Mouse (Mus musculus) intestine, embryonic 16.5 days (tissue): ENCODE measurements around the gene Dusp27. TPM values are rescaled to one million over a fixed set of nuclear protein-coding genes. Genes with fewer than 3 reads are reported as not detected.

ENCODE experiments used
- ATAC-seq: fragments of 200-750 bp; cut with Nextera tagmentation; 2 replicates; pipeline ENCODE4 v1.8.0; 2017; ENCODE audit warnings: moderate TSS enrichment, moderate library complexity
- H3K27ac ChIP-seq: fragments of 300-500 bp; sonication (generic); 2 replicates; pipeline ENCODE4 v1.5.1; 2014; ENCODE audit warnings: mild to moderate bottlenecking, low read length
- H3K27me3 ChIP-seq: fragments of 300-500 bp; sonication (generic); replicated peaks from 2 replicates; pipeline ENCODE4 v1.6.1; 2014; ENCODE audit warnings: low read length, control low read depth, mixed read lengths; ENCODE audit not compliant: control insufficient read depth, insufficient read depth
- H3K36me3 ChIP-seq: fragments of 300-500 bp; sonication (generic); 2 replicates; pipeline ENCODE4 v1.6.1; 2014; ENCODE audit warnings: low read length, control low read depth; ENCODE audit not compliant: control insufficient read depth, insufficient read depth
- H3K4me1 ChIP-seq: fragments of 300-500 bp; sonication (generic); 2 replicates; pipeline ENCODE4 v1.6.1; 2014; ENCODE audit warnings: low read length, control low read depth, mixed read lengths; ENCODE audit not compliant: control insufficient read depth, insufficient read depth
- H3K4me2 ChIP-seq: fragments of 300-500 bp; sonication (generic); 2 replicates; pipeline ENCODE4 v1.6.1; 2014; ENCODE audit warnings: low read depth, low read length, control low read depth
- H3K4me3 ChIP-seq: fragments of 300-500 bp; sonication (generic); 2 replicates; pipeline ENCODE4 v1.5.1; 2014; ENCODE audit warnings: mild to moderate bottlenecking, low read length
- H3K9ac ChIP-seq: fragments of 300-500 bp; sonication (generic); 2 replicates; pipeline ENCODE4 v1.6.1; 2014; ENCODE audit warnings: low read depth, low read length
- H3K9me3 ChIP-seq: fragments of 300-500 bp; sonication (generic); 2 replicates; pipeline ENCODE4 v1.6.1; 2016; ENCODE audit warnings: low read length, control low read depth; ENCODE audit not compliant: control insufficient read depth
- WGBS: fragments of 180-500 bp; shearing (Covaris S2); extraction: QIAGEN DNeasy Blood & Tissue Kit; methylation state at CpG from one replicate; pipeline ENCODE4 v1.1.7; 2014; 5-methylcytosine and 5-hydroxymethylcytosine counted together
- polyA plus RNA-seq: library from polyadenylated mRNA; unstranded; fragments of >200 nt; fragmentation: Nextera tagmentation; extraction: Ambion mirVana; gene quantifications from 2 replicates; pipeline ENCODE4 v1.2.1, GENCODE M21; 2015

Dusp27 gene
- polyA plus RNA-seq, 1 experiment from 2014 or later = 1.7 TPM

DNA sequence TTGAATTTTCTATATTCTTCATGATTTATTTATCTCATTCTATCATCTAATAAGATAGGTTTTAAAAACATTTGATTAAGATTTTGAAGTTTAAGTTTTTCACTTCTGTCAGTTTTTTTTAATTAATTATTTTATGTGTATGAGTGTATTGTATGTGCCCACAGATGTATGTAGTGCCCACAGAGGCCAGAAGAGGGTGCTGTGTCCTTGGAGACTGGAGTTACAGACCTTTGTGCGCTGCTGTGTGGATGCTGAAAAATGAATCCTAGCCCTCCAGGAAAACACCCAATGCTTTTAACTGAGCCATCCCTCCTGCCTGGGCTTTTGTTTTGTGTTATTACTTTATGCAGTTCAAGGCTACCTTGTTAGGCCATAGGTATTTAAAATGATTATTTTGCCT, 4.7 kb downstream of the Dusp27 start:
- 91% methylated on average over 1 of the region's 1 CpGs for WGBS
- ATAC-seq = no peak
- H3K9me3 ChIP-seq = no peaks in the 10 kb centered on the region
- H3K4me2 ChIP-seq = no peak overlapping the region
- H3K4me3 ChIP-seq = no peak overlapping the region
- no peaks in the 10 kb centered on the region for H3K36me3 ChIP-seq
- H3K9ac ChIP-seq = no peak overlapping the region
- H3K27me3 ChIP-seq = no peaks in the 10 kb centered on the region
- no peak overlapping the region for H3K27ac ChIP-seq
- peaks cover 13% of the 10 kb centered on the region for H3K4me1 ChIP-seq

GRCm38 (mm10) chr1:166122114-166122513, 5.6 kb downstream of the Dusp27 start:
- no peak overlapping the region for H3K4me2 ChIP-seq
- no peak overlapping the region for H3K27ac ChIP-seq
- H3K9me3 ChIP-seq = no peaks in the 10 kb centered on the region
- ATAC-seq = peak; percentile 28; the same call in 1 of the 2 replicates
- no peak overlapping the region for H3K4me3 ChIP-seq
- peaks cover 10% of the 10 kb centered on the region for H3K4me1 ChIP-seq
- no peaks in the 10 kb centered on the region for H3K36me3 ChIP-seq
- no peaks in the 10 kb centered on the region for H3K27me3 ChIP-seq
- no peak overlapping the region for H3K9ac ChIP-seq
- WGBS = 44% methylated on average over 7 of the region's 7 CpGs

- no peaks in the 10 kb centered on the region for H3K9me3 ChIP-seq
- H3K9ac ChIP-seq = no peak overlapping the region
- H3K4me3 ChIP-seq = no peak overlapping the region
- no peak overlapping the region for H3K4me2 ChIP-seq
- peaks cover 5% of the 10 kb centered on the region; the same call in 1 of the 2 replicates for H3K4me1 ChIP-seq
- H3K27me3 ChIP-seq = no peaks in the 10 kb centered on the region
- H3K36me3 ChIP-seq = no peaks in the 10 kb centered on the region
- no peak for ATAC-seq
- no peak overlapping the region for H3K27ac ChIP-seq
- WGBS = 51% methylated on average over 13 of the region's 13 CpGs
These were observed 9.7 kb downstream of the Dusp27 start for GRCm38 (mm10) chr1:166117866-166118639.

DNA sequence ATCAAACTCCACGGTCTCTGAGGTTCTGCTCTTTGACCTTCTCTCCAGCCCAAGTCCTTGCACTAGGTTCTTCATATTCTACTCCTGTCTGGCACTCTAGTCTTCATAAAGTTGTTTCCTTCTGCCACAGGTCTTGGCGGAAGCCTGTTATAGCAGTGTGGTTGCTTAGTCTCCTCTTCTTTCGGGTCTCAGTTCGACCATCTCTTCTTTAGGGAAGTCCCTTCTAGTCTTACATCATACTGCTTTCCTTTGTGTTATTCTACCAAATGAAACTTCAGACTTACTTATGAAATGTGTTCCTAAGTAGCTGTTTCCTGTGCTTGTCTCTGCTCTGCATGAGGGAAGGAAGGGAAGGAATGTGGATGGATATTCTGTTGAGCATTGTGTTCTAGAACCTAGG, 12.0 kb downstream of the Dusp27 start:
- no peak overlapping the region for H3K4me2 ChIP-seq
- no peaks in the 10 kb centered on the region for H3K9me3 ChIP-seq
- no peak overlapping the region for H3K9ac ChIP-seq
- H3K4me1 ChIP-seq = peaks cover 5% of the 10 kb centered on the region; the same call in 1 of the 2 replicates
- 88% methylated on average over 4 of the region's 4 CpGs for WGBS
- H3K36me3 ChIP-seq = no peaks in the 10 kb centered on the region
- no peak for ATAC-seq
- no peak overlapping the region for H3K4me3 ChIP-seq
- no peak overlapping the region for H3K27ac ChIP-seq
- no peaks in the 10 kb centered on the region for H3K27me3 ChIP-seq

GRCm38 (mm10) chr1:166114986-166115385, 12.7 kb downstream of the Dusp27 start:
- no peak overlapping the region for H3K4me2 ChIP-seq
- H3K36me3 ChIP-seq = no peaks in the 10 kb centered on the region
- WGBS = 81% methylated on average over 3 of the region's 3 CpGs
- H3K27ac ChIP-seq = no peak overlapping the region
- peaks cover 5% of the 10 kb centered on the region; the same call in 1 of the 2 replicates for H3K4me1 ChIP-seq
- no peak overlapping the region for H3K9ac ChIP-seq
- no peaks in the 10 kb centered on the region for H3K9me3 ChIP-seq
- ATAC-seq = no peak
- no peaks in the 10 kb centered on the region for H3K27me3 ChIP-seq
- no peak overlapping the region for H3K4me3 ChIP-seq

DNA sequence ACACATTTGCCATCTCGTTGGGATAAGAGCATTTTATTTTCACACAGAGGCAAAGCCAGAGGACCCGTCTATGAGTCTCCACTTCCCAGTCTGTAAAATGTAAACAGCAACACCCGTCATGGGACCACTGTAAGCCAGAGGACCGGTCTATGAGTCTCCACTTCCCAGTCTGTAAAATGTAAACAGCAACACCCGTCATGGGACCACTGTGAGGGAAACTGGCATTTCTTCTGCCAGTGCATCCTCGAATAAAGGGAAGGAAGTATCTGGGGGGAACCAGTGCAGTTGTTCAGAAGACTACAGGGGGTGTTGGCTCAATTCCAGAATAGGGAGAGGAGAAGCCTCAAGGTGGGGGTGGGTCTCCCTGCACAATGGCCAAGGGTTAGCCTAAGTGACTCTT, 22.3 kb downstream of the Dusp27 start:
- Histone ChIP-seq H3K9me3 (no peaks in the 10 kb centered on the region), H3K36me3 (no peaks in the 10 kb centered on the region), H3K27ac (no peak overlapping the region), H3K4me1 (no peaks in the 10 kb centered on the region), H3K9ac (no peak overlapping the region), H3K4me2 (no peak overlapping the region), H3K27me3 (no peaks in the 10 kb centered on the region), H3K4me3 (no peak overlapping the region)
- no peak for ATAC-seq
- WGBS = 43% methylated on average over 6 of the region's 6 CpGs

GRCm38 (mm10) chr1:166104858-166105257, 22.9 kb downstream of the Dusp27 start:
- H3K9me3 ChIP-seq = no peaks in the 10 kb centered on the region
- H3K4me2 ChIP-seq = no peak overlapping the region
- H3K9ac ChIP-seq = no peak overlapping the region
- WGBS = 91% methylated on average over 3 of the region's 3 CpGs
- H3K27ac ChIP-seq = no peak overlapping the region
- no peak overlapping the region for H3K4me3 ChIP-seq
- ATAC-seq = no peak
- no peaks in the 10 kb centered on the region for H3K36me3 ChIP-seq
- H3K4me1 ChIP-seq = no peaks in the 10 kb centered on the region
- no peaks in the 10 kb centered on the region for H3K27me3 ChIP-seq

GRCm38 (mm10) chr1:166102920-166103608, 24.7 kb downstream of the Dusp27 start:
- Histone ChIP-seq H3K9me3 (no peaks in the 10 kb centered on the region), H3K36me3 (no peaks in the 10 kb centered on the region)

DNA sequence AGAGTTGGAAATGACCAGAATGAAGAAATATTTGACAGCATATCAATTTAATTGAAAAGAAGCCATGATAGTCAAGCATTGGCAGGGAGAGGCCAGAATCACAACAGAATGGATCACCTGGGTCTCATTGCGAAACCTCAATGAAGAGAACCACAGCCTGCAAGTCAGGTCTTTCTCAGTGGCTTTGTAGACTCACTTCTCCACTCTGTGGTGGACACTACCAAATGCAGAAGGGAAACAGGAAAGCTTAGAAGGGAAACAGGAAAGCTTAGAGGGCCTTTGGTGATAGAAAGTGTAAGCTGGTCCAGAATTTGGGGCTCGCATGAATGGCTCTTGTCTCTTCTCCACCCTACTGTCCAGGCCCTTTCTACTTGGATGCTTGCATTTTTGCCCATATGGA, 29.6 kb downstream of the Dusp27 start:
- no peaks in the 10 kb centered on the region for H3K9me3 ChIP-seq

More at GRCm38 (mm10) chr1:166102920-166103608, 24.7 kb downstream of the Dusp27 start:
- no peak overlapping the region for H3K4me2 ChIP-seq
- ATAC-seq = peak; percentile 71
- no peak overlapping the region for H3K27ac ChIP-seq
- H3K9ac ChIP-seq = 0 out of 2 replicates have a peak overlapping the region, but pooled peaks have one; percentile 27
- no peak overlapping the region for H3K4me3 ChIP-seq
- no peaks in the 10 kb centered on the region for H3K4me1 ChIP-seq
- H3K27me3 ChIP-seq = no peaks in the 10 kb centered on the region
- 59% methylated on average over 11 of the region's 11 CpGs for WGBS

More for the DNA sequence above, 29.6 kb downstream of the Dusp27 start:
- H3K4me1 ChIP-seq = no peaks in the 10 kb centered on the region
- WGBS = 92% methylated on average over 2 of the region's 2 CpGs
- no peak for ATAC-seq
- H3K4me2 ChIP-seq = no peak overlapping the region
- H3K36me3 ChIP-seq = no peaks in the 10 kb centered on the region
- no peak overlapping the region for H3K4me3 ChIP-seq
- H3K27ac ChIP-seq = no peak overlapping the region
- no peaks in the 10 kb centered on the region for H3K27me3 ChIP-seq
- no peak overlapping the region for H3K9ac ChIP-seq
